Mouse (Mus musculus) adrenal gland (tissue): ENCODE results near the gene Olfr996.
"Not testable (repeated sequence)": the region's sequence is repeated elsewhere in the genome, so short reads cannot be mapped to it uniquely, and the experiment has no call there.

Experiments
- intact Hi-C: fragments of 180-260 bp; cut with DNase I; formaldehyde crosslinking; loops from one replicate; pipeline ENCODE4 v1.15.1; 2025
- long read RNA-seq, 2 experiments: library from polyadenylated mRNA; unstranded; transcript quantifications; one replicate each; pipeline ENCODE4 v2.0.0; 2020; ENCODE audit warnings: borderline replicate concordance in 1 of 2; ENCODE audit not compliant: insufficient replicate concordance in 1 of 2

Gene Olfr996
- long read RNA-seq, experiment 1: 0 reads
- long read RNA-seq, experiment 2: 0 reads

DNA sequence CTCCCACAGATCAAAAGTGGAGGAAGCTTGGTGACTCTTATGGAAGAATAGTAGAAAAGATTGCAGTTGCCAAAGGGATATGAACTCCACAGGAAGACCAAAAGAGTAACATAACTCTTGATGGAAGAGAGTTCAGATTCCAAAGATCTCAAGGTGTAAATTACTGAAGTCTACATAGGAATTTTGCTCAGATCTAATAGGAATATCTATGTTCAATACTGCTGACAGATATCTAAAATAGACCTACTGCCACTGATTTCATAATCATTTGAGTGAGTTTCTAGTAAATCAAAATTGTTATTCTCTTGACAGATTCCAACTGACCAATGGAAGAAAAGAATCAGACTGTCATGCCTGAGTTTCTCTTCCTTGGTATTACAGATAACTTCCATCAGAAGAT, at the start of gene Olfr996:
TSS of gene Olfr996 (plus strand) at position 301 of the 400 bp plus-strand sequence.
- intact Hi-C loops: no loop called here

- intact Hi-C loops: no loop called here
Observed at GRCm38 (mm10) chr2:85532082-85532778, 46.8 kb upstream of the Olfr996 start.

- intact Hi-C loops: no loop called here
Observed at GRCm38 (mm10) chr2:85533934-85534333, 45.1 kb upstream of the Olfr996 start.

- intact Hi-C loops: no loop called here
Observed at GRCm38 (mm10) chr2:85554806-85555205, 24.2 kb upstream of the Olfr996 start.

DNA sequence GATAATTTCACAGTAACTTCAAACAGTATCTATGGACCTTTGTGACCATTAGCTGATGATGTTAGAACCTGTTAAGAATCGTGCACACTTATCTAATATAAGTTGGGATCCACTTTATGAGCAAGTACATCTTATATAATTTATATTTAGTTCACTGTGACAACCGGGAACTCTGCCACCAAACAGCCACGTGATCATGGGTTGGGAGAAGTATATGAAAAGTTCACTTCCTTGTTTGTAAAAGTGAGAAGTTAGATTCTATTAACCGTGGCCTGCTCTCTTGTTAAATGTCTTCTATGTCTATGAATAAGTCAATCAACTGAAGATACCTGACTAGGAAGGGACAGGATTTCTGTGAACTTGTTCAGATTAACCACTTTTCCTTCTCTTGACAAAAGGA, 18.8 kb upstream of the Olfr996 start:
- intact Hi-C loops: loop anchor here (2.0 to 10.0 kb wide), 2 partner anchors 245 to 313 kb away; no protein-coding TSS in a partner anchor

GRCm38 (mm10) chr2:85561187-85561586, 17.8 kb upstream of the Olfr996 start:
- intact Hi-C loops: loop anchor here (1.0 to 10.0 kb wide), 3 partner anchors 246 to 438 kb away; no protein-coding TSS in a partner anchor

GRCm38 (mm10) chr2:85588648-85589047, 9.6 kb downstream of the Olfr996 start, which contains the start of gene Olfr998:
Gene Olfr998, plus strand, starts transcription at chr2:85588948.
- intact Hi-C loops: not testable (repeated sequence)

GRCm38 (mm10) chr2:85611803-85612202, 32.8 kb downstream of the Olfr996 start, which contains the start of gene Olfr1000:
Gene Olfr1000, minus strand, starts transcription at chr2:85611903.
- intact Hi-C loops: no loop called here
